Mouse (Mus musculus): ENCODE measurements at regions not wholly inside any gene's neighbourhood (a gene's known extent, or its start where the extent isn't known, plus 50 kb on each side); places are given as distances from the start of the nearest gene placed in this dataset.

- H3K27me3 ChIP-seq, result no peaks in the 10 kb centered on the region
- 55% methylated on average over 7 of the region's 7 CpGs for WGBS
- no peak overlapping the region for H3K4me2 ChIP-seq (replicated peaks)
- no peaks in the 10 kb centered on the region for H3K4me1 ChIP-seq
- no peak overlapping the region for H3K4me3 ChIP-seq
- ATAC-seq (ENCODE audit: low FRiP score), result no peak
- H3K9ac ChIP-seq, result no peak overlapping the region
- no peak overlapping the region for H3K27ac ChIP-seq
- H3K36me3 ChIP-seq, result no peaks in the 10 kb centered on the region
- no peaks in the 10 kb centered on the region for H3K9me3 ChIP-seq (replicated peaks)
These were observed 663.7 kb upstream of the Mms22l start for GRCm38 (mm10) chr4:23832385-23833164.

GRCm38 (mm10) chr4:23843609-23844287 lies 652.5 kb upstream of the Mms22l start:
- H3K9me3 ChIP-seq (replicated peaks), result no peaks in the 10 kb centered on the region
- no peak overlapping the region for H3K27ac ChIP-seq
- H3K36me3 ChIP-seq, result no peaks in the 10 kb centered on the region
- ATAC-seq (ENCODE audit: low FRiP score), result peak; percentile 81; the same call in 1 of the 2 replicates
- H3K9ac ChIP-seq, result no peak overlapping the region
- H3K4me2 ChIP-seq (replicated peaks), result no peak overlapping the region
- H3K27me3 ChIP-seq, result no peaks in the 10 kb centered on the region
- WGBS, result 41% methylated on average over 4 of the region's 4 CpGs
- H3K4me1 ChIP-seq, result no peaks in the 10 kb centered on the region
- no peak overlapping the region for H3K4me3 ChIP-seq

- 75% methylated on average over 2 of the region's 2 CpGs for WGBS
- Histone ChIP-seq H3K27me3 (no peaks in the 10 kb centered on the region), H3K9ac (no peak overlapping the region), H3K27ac (no peak overlapping the region; the same call in 1 of the 2 replicates), H3K4me2 (replicated peaks) (no peak overlapping the region), H3K36me3 (no peaks in the 10 kb centered on the region), H3K4me1 (no peaks in the 10 kb centered on the region), H3K4me3 (no peak overlapping the region), H3K9me3 (replicated peaks) (no peaks in the 10 kb centered on the region)
- no peak; the same call in 1 of the 2 replicates for ATAC-seq (ENCODE audit: low FRiP score)
These were observed 651.8 kb upstream of the Mms22l start for GRCm38 (mm10) chr4:23844288-23844971.

- 66% methylated on average over 5 of the region's 5 CpGs for WGBS
- ATAC-seq (ENCODE audit: low FRiP score), result no peak
These were observed 651.0 kb upstream of the Mms22l start for GRCm38 (mm10) chr4:23845263-23845662.

GRCm38 (mm10) chr4:23850640-23851039 lies 645.6 kb upstream of the Mms22l start:
- H3K27me3 ChIP-seq, result no peaks in the 10 kb centered on the region
- no peak overlapping the region for H3K4me3 ChIP-seq
- no peak for ATAC-seq (ENCODE audit: low FRiP score)
- no peaks in the 10 kb centered on the region for H3K4me1 ChIP-seq
- H3K9ac ChIP-seq, result no peak overlapping the region
- no peaks in the 10 kb centered on the region for H3K36me3 ChIP-seq
- H3K27ac ChIP-seq, result no peak overlapping the region
- WGBS, result 88% methylated on average over 2 of the region's 2 CpGs
- no peak overlapping the region for H3K4me2 ChIP-seq (replicated peaks)
- H3K9me3 ChIP-seq (replicated peaks), result no peaks in the 10 kb centered on the region

More at GRCm38 (mm10) chr4:23845263-23845662, 651.0 kb upstream of the Mms22l start:
- H3K9me3 ChIP-seq (replicated peaks), result no peaks in the 10 kb centered on the region
- H3K27ac ChIP-seq, result no peak overlapping the region
- no peak overlapping the region for H3K4me2 ChIP-seq (replicated peaks)
- H3K9ac ChIP-seq, result no peak overlapping the region
- no peaks in the 10 kb centered on the region for H3K36me3 ChIP-seq
- no peaks in the 10 kb centered on the region for H3K4me1 ChIP-seq
- H3K4me3 ChIP-seq, result no peak overlapping the region
- H3K27me3 ChIP-seq, result no peaks in the 10 kb centered on the region

GRCm38 (mm10) chr4:23862437-23862836 lies 633.8 kb upstream of the Mms22l start:
- H3K9ac ChIP-seq, result no peak overlapping the region
- no peaks in the 10 kb centered on the region for H3K9me3 ChIP-seq (replicated peaks)
- H3K36me3 ChIP-seq, result no peaks in the 10 kb centered on the region
- no peaks in the 10 kb centered on the region for H3K4me1 ChIP-seq
- H3K4me3 ChIP-seq, result no peak overlapping the region
- 87% methylated on average over 3 of the region's 3 CpGs for WGBS
- no peaks in the 10 kb centered on the region for H3K27me3 ChIP-seq
- H3K4me2 ChIP-seq (replicated peaks), result no peak overlapping the region
- ATAC-seq (ENCODE audit: low FRiP score), result no peak
- no peak overlapping the region for H3K27ac ChIP-seq

- 92% methylated on average over 7 of the region's 7 CpGs for WGBS
These were observed 616.2 kb upstream of the Mms22l start for GRCm38 (mm10) chr4:23880007-23880406.

GRCm38 (mm10) chr4:23913396-23913795 lies 582.9 kb upstream of the Mms22l start:
- Histone ChIP-seq H3K27ac (no peak overlapping the region), H3K9me3 (replicated peaks) (no peaks in the 10 kb centered on the region), H3K27me3 (no peaks in the 10 kb centered on the region), H3K9ac (no peak overlapping the region), H3K4me3 (no peak overlapping the region), H3K36me3 (no peaks in the 10 kb centered on the region), H3K4me1 (no peaks in the 10 kb centered on the region), H3K4me2 (replicated peaks) (no peak overlapping the region)
- WGBS, result 11% methylated on average over 4 of the region's 4 CpGs
- peak; percentile 97 for ATAC-seq (ENCODE audit: low FRiP score)

More at GRCm38 (mm10) chr4:23880007-23880406, 616.2 kb upstream of the Mms22l start:
- Histone ChIP-seq H3K9ac (no peak overlapping the region), H3K36me3 (no peaks in the 10 kb centered on the region), H3K4me3 (no peak overlapping the region), H3K9me3 (replicated peaks) (no peaks in the 10 kb centered on the region), H3K4me1 (no peaks in the 10 kb centered on the region), H3K4me2 (replicated peaks) (no peak overlapping the region), H3K27me3 (no peaks in the 10 kb centered on the region), H3K27ac (no peak overlapping the region)
- no peak for ATAC-seq (ENCODE audit: low FRiP score)

- H3K4me1 ChIP-seq, result no peaks in the 10 kb centered on the region
- H3K36me3 ChIP-seq, result no peaks in the 10 kb centered on the region
- peak; percentile 46; the same call in 1 of the 2 replicates for ATAC-seq (ENCODE audit: low FRiP score)
- 77% methylated on average over 4 of the region's 4 CpGs for WGBS
- H3K4me3 ChIP-seq, result no peak overlapping the region
- H3K4me2 ChIP-seq (replicated peaks), result no peak overlapping the region
- H3K9ac ChIP-seq, result no peak overlapping the region
- no peaks in the 10 kb centered on the region for H3K27me3 ChIP-seq
- H3K9me3 ChIP-seq (replicated peaks), result no peaks in the 10 kb centered on the region
- H3K27ac ChIP-seq, result no peak overlapping the region
These were observed 582.4 kb upstream of the Mms22l start for GRCm38 (mm10) chr4:23913822-23914221.

- 85% methylated on average over 7 of the region's 7 CpGs for WGBS
- H3K27ac ChIP-seq, result no peak overlapping the region
- ATAC-seq (ENCODE audit: low FRiP score), result no peak
These were observed 581.8 kb upstream of the Mms22l start for GRCm38 (mm10) chr4:23914423-23914822.

GRCm38 (mm10) chr4:23921520-23921919 lies 574.7 kb upstream of the Mms22l start:
- Histone ChIP-seq H3K9ac (no peak overlapping the region), H3K4me2 (replicated peaks) (no peak overlapping the region), H3K9me3 (replicated peaks) (no peaks in the 10 kb centered on the region), H3K27ac (no peak overlapping the region), H3K4me1 (no peaks in the 10 kb centered on the region), H3K36me3 (no peaks in the 10 kb centered on the region), H3K4me3 (no peak overlapping the region), H3K27me3 (no peaks in the 10 kb centered on the region)
- ATAC-seq (ENCODE audit: low FRiP score), result no peak
- WGBS, result 90% methylated on average over 3 of the region's 3 CpGs

More at GRCm38 (mm10) chr4:23914423-23914822, 581.8 kb upstream of the Mms22l start:
- no peak overlapping the region for H3K4me2 ChIP-seq (replicated peaks)
- H3K36me3 ChIP-seq, result no peaks in the 10 kb centered on the region
- no peaks in the 10 kb centered on the region for H3K27me3 ChIP-seq
- no peaks in the 10 kb centered on the region for H3K4me1 ChIP-seq
- no peak overlapping the region for H3K4me3 ChIP-seq
- no peak overlapping the region for H3K9ac ChIP-seq
- no peaks in the 10 kb centered on the region for H3K9me3 ChIP-seq (replicated peaks)

GRCm38 (mm10) chr4:23954140-23954539 lies 542.1 kb upstream of the Mms22l start:
- Histone ChIP-seq H3K36me3 (no peaks in the 10 kb centered on the region), H3K27ac (no peak overlapping the region), H3K9ac (no peak overlapping the region), H3K27me3 (no peaks in the 10 kb centered on the region), H3K4me3 (no peak overlapping the region), H3K4me2 (replicated peaks) (no peak overlapping the region), H3K9me3 (replicated peaks) (no peaks in the 10 kb centered on the region), H3K4me1 (no peaks in the 10 kb centered on the region)
- 91% methylated on average over 2 of the region's 2 CpGs for WGBS
- no peak for ATAC-seq (ENCODE audit: low FRiP score)
